Mouse (Mus musculus) heart, embryonic 16.5 days (tissue): Measurements from ENCODE around the gene Rabgef1. TPM values are rescaled to one million over a fixed set of nuclear protein-coding genes. Genes with fewer than 3 reads are reported as not detected.

Experiments
- ATAC-seq: fragments of 200-750 bp; cut with Nextera tagmentation; replicated peaks from 2 replicates; pipeline ENCODE4 v1.8.0; 2017; ENCODE audit warnings: moderate number of reproducible peaks; ENCODE audit not compliant: insufficient read depth, low FRiP score; ENCODE audit errors: extremely low read depth
- H3K27ac ChIP-seq: fragments of 300-500 bp; sonication (generic); 2 replicates; pipeline ENCODE4 v1.5.1; 2014; ENCODE audit warnings: mild to moderate bottlenecking, low read length, control low read depth, moderate library complexity
- H3K27me3 ChIP-seq: fragments of 300-500 bp; sonication (generic); 2 replicates; pipeline ENCODE4 v1.6.1; 2014; ENCODE audit warnings: low read length, mixed read lengths; ENCODE audit not compliant: control insufficient read depth, insufficient read depth
- H3K36me3 ChIP-seq: fragments of 300-500 bp; sonication (generic); 2 replicates; pipeline ENCODE4 v1.6.1; 2014; ENCODE audit not compliant: control insufficient read depth, insufficient read depth
- H3K4me1 ChIP-seq: fragments of 300-500 bp; sonication (generic); 2 replicates; pipeline ENCODE4 v1.6.1; 2014; ENCODE audit warnings: low read length, mixed read lengths; ENCODE audit not compliant: control insufficient read depth, insufficient read depth
- H3K4me2 ChIP-seq: fragments of 300-500 bp; sonication (generic); 2 replicates; pipeline ENCODE4 v1.6.1; 2014; ENCODE audit warnings: low read depth, mild to moderate bottlenecking, control low read depth, low read length
- H3K4me3 ChIP-seq: fragments of 300-500 bp; sonication (generic); 2 replicates; pipeline ENCODE4 v1.5.1; 2014; ENCODE audit warnings: mild to moderate bottlenecking, control low read depth, low read length
- H3K9ac ChIP-seq: fragments of 300-500 bp; sonication (generic); 2 replicates; pipeline ENCODE4 v1.6.1; 2014; ENCODE audit warnings: low read length, control low read depth
- H3K9me3 ChIP-seq: fragments of 300-500 bp; sonication (generic); replicated peaks from 2 replicates; pipeline ENCODE4 v1.6.1; 2016; ENCODE audit warnings: low read length; ENCODE audit not compliant: control insufficient read depth
- WGBS: fragments of 180-500 bp; shearing (Covaris S2); extraction: QIAGEN DNeasy Blood & Tissue Kit; methylation state at CpG from one replicate; pipeline ENCODE4 v1.1.7; 2014; 5-methylcytosine and 5-hydroxymethylcytosine counted together
- polyA plus RNA-seq: library from polyadenylated mRNA; unstranded; fragments of >200 nt; fragmentation: Nextera tagmentation; extraction: Ambion mirVana; gene quantifications from 2 replicates; pipeline ENCODE4 v1.2.1, GENCODE M21; 2015

The Rabgef1 gene
- 21.6 and 22.0 TPM in 2 replicates for polyA plus RNA-seq

DNA sequence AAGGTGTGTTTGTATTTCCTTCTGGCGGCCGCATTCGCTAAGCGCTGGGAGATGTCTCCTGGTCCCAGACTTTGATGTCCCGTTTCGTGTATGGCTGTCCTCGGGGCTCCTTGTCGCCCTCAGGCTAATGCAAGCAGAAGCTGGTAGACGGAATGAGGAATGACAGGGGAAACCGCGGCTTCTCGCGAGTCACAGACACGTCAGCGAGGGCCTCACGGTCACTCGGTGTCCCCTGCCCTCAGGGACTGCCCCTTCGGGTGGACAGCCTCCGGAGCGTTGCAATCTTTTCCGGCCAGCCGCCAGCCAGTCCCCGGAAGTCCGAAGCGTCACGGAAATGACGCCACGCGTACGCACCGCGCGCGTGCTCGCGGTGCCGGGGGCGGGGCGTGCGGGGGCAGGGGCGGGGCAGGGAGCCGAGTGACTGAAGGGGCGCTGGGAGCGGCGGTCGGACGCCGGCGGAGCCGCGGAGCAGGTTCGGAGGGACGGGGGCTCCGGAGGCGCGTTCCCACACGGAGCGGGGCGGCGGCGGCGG lies at the start of gene Rabgef1:
Gene Rabgef1, plus strand, starts transcription at position 376 of the 532 bp plus-strand sequence.
- H3K4me2 ChIP-seq, result peak within 1 kb of the TSS; percentile 83
- H3K36me3 ChIP-seq, result no peaks in the 10 kb centered on the region
- H3K9ac ChIP-seq, result peak within 1 kb of the TSS; percentile 94
- H3K27ac ChIP-seq, result peak within 1 kb of the TSS; percentile 86
- H3K4me1 ChIP-seq, result peaks cover 31% of the 10 kb centered on the region
- WGBS, result under 1% methylated on average over 59 of the region's 62 CpGs
- H3K9me3 ChIP-seq, result no peaks in the 10 kb centered on the region
- H3K27me3 ChIP-seq, result no peaks in the 10 kb centered on the region
- peak; percentile 93 for ATAC-seq
- peak within 1 kb of the TSS; percentile 95 for H3K4me3 ChIP-seq

DNA sequence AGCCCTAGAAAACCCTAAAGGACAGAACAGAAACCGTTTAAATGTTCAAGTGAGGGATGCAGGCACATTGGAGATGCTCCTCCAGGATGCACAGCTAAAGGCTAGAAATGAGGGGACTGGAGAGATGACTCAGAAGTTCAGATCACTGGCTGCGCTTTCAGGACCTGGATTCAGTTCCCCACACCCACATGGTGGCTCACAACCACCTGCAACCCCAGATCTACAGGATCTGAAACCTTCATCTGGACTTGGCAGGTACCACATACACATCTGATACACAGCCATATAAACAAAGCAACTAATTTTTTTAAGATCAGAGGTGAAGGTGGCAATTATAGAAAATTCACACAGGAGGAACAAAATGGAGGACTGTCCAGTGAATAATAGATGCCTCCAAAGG lies 49.2 kb upstream of the Rabgef1 start:
- H3K4me2 ChIP-seq, result no peak overlapping the region
- no peak overlapping the region for H3K4me3 ChIP-seq
- no peak for ATAC-seq
- H3K27ac ChIP-seq, result no peak overlapping the region
- no peaks in the 10 kb centered on the region for H3K36me3 ChIP-seq
- H3K9me3 ChIP-seq, result no peaks in the 10 kb centered on the region
- H3K4me1 ChIP-seq, result peaks cover 4% of the 10 kb centered on the region; the same call in 1 of the 2 replicates
- no peak overlapping the region for H3K9ac ChIP-seq
- H3K27me3 ChIP-seq, result no peaks in the 10 kb centered on the region
- WGBS, result 80% methylated on average over 2 of the region's 2 CpGs

DNA sequence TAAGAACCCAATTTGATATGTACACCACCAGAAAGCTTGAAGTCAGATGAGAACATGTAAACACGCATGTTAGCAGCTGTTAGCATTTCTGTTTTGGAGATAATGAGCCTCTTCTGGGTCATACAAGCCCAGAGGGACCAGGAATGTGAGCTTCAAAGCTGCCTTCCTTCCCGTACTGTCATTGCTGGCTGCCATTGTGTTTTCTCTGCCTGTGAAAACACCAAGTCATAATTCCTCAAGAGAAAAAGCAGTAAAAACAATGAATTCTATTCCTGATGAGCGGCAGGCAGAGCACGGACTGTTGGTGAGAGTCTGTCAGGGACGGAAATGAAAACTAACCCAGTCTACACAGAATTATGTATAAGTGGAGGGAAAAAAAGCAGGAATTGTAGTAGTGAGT lies 47.3 kb upstream of the Rabgef1 start:
- no peaks in the 10 kb centered on the region for H3K36me3 ChIP-seq
- no peak overlapping the region for H3K4me3 ChIP-seq
- no peak overlapping the region for H3K27ac ChIP-seq
- 65% methylated on average over 5 of the region's 5 CpGs for WGBS
- ATAC-seq, result no peak
- H3K27me3 ChIP-seq, result no peaks in the 10 kb centered on the region
- H3K9me3 ChIP-seq, result no peaks in the 10 kb centered on the region
- H3K4me1 ChIP-seq, result peaks cover 4% of the 10 kb centered on the region; the same call in 1 of the 2 replicates
- H3K4me2 ChIP-seq, result no peak overlapping the region
- H3K9ac ChIP-seq, result no peak overlapping the region

DNA sequence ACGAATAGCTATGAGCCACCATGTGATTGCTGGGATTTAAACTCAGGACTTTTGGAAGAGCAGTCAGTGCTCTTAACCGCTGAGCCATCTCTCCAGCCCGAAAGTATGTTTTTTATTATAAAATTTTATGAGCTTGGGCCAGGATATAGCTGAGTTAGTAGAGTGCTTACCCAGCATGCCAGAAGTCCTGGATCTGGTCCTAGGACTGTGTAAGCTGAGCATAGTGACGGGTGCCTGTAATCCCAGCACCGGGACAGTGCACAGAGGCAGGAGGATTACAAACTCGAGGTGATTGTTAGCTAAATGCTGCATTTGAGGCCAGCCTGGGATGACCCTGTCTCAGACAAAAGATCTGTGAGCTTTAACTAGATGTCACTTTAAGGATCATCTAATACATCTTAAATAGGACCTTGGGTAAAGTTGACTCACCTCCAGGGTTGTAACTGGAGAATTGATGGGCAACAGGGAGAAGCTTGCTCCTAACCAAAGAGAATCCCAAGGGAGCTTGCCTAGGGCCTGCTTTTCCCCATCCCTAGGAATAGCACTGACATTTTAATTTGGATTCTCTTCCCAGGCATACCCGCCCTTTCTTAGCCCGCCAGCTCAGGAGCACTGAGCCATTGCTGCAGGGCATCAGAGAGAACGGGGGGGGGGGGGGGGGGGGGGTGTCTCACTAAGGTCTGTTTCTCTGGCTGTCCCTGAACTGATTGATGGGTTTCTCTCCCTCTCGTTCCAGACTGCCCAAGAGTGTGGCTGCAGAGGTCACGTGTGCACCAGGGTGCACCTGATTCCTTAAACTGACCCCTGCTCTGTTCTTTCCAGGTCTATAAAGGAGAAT lies 42.7 kb upstream of the Rabgef1 start:
- ATAC-seq, result no peak
- Histone ChIP-seq H3K36me3 (no peaks in the 10 kb centered on the region), H3K27ac (no peak overlapping the region), H3K9me3 (no peaks in the 10 kb centered on the region), H3K27me3 (no peaks in the 10 kb centered on the region), H3K4me2 (no peak overlapping the region), H3K4me3 (no peak overlapping the region), H3K4me1 (no peaks in the 10 kb centered on the region), H3K9ac (no peak overlapping the region)
- WGBS, result 72% methylated on average over 10 of the region's 11 CpGs

DNA sequence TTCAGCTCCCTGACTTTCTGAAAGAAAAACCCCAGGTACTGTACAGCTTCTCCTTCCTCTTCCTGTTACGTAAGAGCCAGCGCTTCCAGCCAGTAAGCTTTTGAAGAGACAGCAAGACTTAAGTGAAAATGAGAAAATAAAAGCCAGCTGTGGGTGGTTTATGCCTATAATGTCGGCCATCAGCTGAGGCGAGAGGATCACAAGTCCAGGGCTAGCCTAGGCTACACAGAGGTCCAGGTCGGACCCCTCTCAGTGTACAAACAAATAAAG lies 42.1 kb upstream of the Rabgef1 start:
- no peak overlapping the region for H3K4me2 ChIP-seq
- no peaks in the 10 kb centered on the region for H3K36me3 ChIP-seq
- no peaks in the 10 kb centered on the region for H3K4me1 ChIP-seq
- H3K9ac ChIP-seq, result no peak overlapping the region
- no peak overlapping the region for H3K4me3 ChIP-seq
- 82% methylated on average over 5 of the region's 5 CpGs for WGBS
- H3K27me3 ChIP-seq, result no peaks in the 10 kb centered on the region
- H3K9me3 ChIP-seq, result no peaks in the 10 kb centered on the region
- H3K27ac ChIP-seq, result no peak overlapping the region
- no peak for ATAC-seq

DNA sequence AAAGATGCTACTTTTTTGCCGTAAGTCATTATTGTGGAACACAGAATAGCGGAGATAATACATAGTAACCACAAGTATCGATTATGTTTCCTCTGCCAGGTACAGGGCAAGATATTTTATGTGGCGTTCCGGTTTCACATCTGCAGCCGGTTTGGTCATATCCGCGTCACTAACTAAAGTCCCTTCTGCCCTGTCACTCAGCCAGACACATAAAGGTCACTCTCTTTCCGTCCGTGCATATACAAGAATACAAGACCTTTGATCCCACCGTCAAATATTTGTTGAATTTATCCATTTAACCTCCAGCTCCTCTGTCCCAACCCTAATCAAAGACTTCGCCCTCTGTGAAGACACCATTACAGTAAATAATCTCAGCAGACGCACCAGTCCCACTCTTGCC lies 35.0 kb upstream of the Rabgef1 start:
- Histone ChIP-seq H3K4me3 (no peak overlapping the region), H3K27ac (no peak overlapping the region), H3K9ac (no peak overlapping the region), H3K9me3 (no peaks in the 10 kb centered on the region), H3K4me1 (no peaks in the 10 kb centered on the region), H3K4me2 (no peak overlapping the region), H3K27me3 (peaks cover 11% of the 10 kb centered on the region; the same call in 1 of the 2 replicates), H3K36me3 (no peaks in the 10 kb centered on the region)
- no peak for ATAC-seq
- WGBS, result 92% methylated on average over 13 of the region's 13 CpGs

DNA sequence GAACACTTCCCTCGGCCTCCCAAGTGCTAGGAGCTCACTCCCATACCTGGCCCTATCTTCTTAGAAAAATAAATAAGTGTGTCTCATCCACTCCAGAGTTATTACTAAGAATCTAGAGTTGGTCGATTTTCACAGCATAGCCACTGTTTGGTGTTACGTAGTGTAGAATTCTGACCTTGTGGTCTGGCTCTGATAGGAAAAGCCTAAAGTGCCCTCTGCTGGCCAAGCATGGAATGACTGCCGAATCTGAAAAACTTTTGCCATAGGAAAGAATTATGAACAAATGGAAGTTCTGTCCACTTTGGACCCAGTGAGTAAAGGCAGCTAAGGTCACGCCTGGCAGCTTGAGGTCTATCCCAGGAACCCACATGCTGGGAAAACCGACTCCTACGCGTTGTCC lies 32.2 kb upstream of the Rabgef1 start:
- WGBS, result 20% methylated on average over 8 of the region's 8 CpGs
- H3K4me1 ChIP-seq, result peaks cover 5% of the 10 kb centered on the region
- H3K27ac ChIP-seq, result no peak overlapping the region
- H3K36me3 ChIP-seq, result no peaks in the 10 kb centered on the region
- no peak for ATAC-seq
- H3K9me3 ChIP-seq, result no peaks in the 10 kb centered on the region
- H3K4me3 ChIP-seq, result no peak overlapping the region
- no peak overlapping the region for H3K9ac ChIP-seq
- peaks cover 11% of the 10 kb centered on the region; the same call in 1 of the 2 replicates for H3K27me3 ChIP-seq
- H3K4me2 ChIP-seq, result no peak overlapping the region

DNA sequence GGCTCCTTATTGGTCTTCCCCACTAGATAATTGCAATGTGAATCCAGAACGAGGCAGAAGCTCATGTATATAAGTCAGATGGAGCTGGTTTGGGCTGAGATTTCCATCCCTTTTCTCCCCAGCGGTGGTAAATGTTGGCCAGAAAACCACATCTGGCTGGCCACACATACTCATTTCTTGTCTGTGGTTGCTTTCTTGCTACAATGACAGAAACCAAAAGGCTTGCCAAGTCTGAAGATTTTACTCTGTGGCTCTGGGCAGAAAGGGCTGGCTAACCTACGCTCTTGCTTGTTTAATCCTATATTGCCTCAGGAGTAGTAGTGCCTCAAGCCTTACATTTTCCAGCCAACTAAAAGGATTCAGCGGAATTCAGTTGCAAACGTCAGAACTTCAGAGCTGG lies 30.5 kb upstream of the Rabgef1 start:
- H3K27me3 ChIP-seq, result peaks cover 11% of the 10 kb centered on the region; the same call in 1 of the 2 replicates
- no peaks in the 10 kb centered on the region for H3K36me3 ChIP-seq
- no peaks in the 10 kb centered on the region for H3K9me3 ChIP-seq
- no peak overlapping the region for H3K27ac ChIP-seq
- H3K4me3 ChIP-seq, result no peak overlapping the region
- H3K4me2 ChIP-seq, result no peak overlapping the region
- 73% methylated on average over 5 of the region's 5 CpGs for WGBS
- no peak overlapping the region for H3K9ac ChIP-seq
- no peak for ATAC-seq
- peaks cover 12% of the 10 kb centered on the region for H3K4me1 ChIP-seq

DNA sequence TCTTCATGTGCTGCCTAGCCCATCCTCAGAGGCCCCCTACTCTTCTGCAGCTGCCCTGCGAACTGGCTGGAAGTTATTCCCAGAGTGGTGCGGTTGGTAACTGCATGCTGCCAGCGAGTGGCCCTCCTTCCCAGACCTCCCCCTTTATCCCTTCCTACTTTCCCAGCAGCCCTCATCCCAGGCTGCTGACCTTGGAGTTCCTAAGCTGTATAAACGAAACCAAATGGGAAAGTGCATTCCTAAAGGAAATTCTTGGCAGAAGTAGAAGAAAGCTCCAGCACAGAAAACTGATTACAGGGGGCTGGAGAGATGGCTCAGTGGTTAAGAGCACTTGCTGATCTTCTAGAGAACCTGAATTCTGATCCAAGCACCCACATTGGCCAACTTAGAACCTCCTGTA lies 29.6 kb upstream of the Rabgef1 start:
- Histone ChIP-seq H3K27me3 (peaks cover 11% of the 10 kb centered on the region; the same call in 1 of the 2 replicates), H3K4me2 (no peak overlapping the region), H3K9ac (no peak overlapping the region), H3K9me3 (no peaks in the 10 kb centered on the region), H3K27ac (no peak overlapping the region), H3K4me3 (no peak overlapping the region), H3K36me3 (no peaks in the 10 kb centered on the region), H3K4me1 (peaks cover 12% of the 10 kb centered on the region)
- ATAC-seq, result no peak
- 42% methylated on average over 4 of the region's 4 CpGs for WGBS
